Mouse (Mus musculus) lung, postnatal 0 days (tissue): ENCODE measurements around the gene 4930544D05Rik. TPM values are rescaled to one million over a fixed set of nuclear protein-coding genes. Genes with fewer than 3 reads are reported as not detected.

Experiments
- ATAC-seq: fragments of 200-750 bp; cut with Nextera tagmentation; 2 replicates; pipeline ENCODE4 v1.8.0; 2017; ENCODE audit warnings: moderate library complexity
- DNase-seq: peaks from one replicate; pipeline ENCODE4 v3.0.0-alpha.2; 2016; ENCODE audit warnings: low spot score
- H3K27ac ChIP-seq: fragments of 300-500 bp; sonication (generic); 2 replicates; pipeline ENCODE4 v1.5.1; 2014; ENCODE audit warnings: antibody characterized with exemption, mild to moderate bottlenecking, low read length, mixed read lengths
- H3K27me3 ChIP-seq: fragments of 300-500 bp; sonication (generic); replicated peaks from 2 replicates; pipeline ENCODE4 v1.6.1; 2014; ENCODE audit warnings: low read length, mixed read lengths; ENCODE audit not compliant: insufficient read depth
- H3K36me3 ChIP-seq: fragments of 300-500 bp; sonication (generic); 2 replicates; pipeline ENCODE4 v1.6.1; 2014; ENCODE audit warnings: low read length, mixed read lengths; ENCODE audit not compliant: insufficient read depth
- H3K4me1 ChIP-seq: fragments of 300-500 bp; sonication (generic); 2 replicates; pipeline ENCODE4 v1.6.1; 2014; ENCODE audit warnings: antibody characterized with exemption, low read depth, low read length, mixed read lengths; ENCODE audit not compliant: insufficient read depth
- H3K4me2 ChIP-seq: fragments of 300-500 bp; sonication (generic); replicated peaks from 2 replicates; pipeline ENCODE4 v1.6.1; 2014; ENCODE audit warnings: low read depth, mild to moderate bottlenecking, low read length, moderate library complexity, mixed read lengths
- H3K4me3 ChIP-seq: fragments of 300-500 bp; sonication (generic); 2 replicates; pipeline ENCODE4 v1.5.1; 2014; ENCODE audit warnings: low read depth, low read length
- H3K9ac ChIP-seq: fragments of 300-500 bp; sonication (generic); replicated peaks from 2 replicates; pipeline ENCODE4 v1.6.1; 2014; ENCODE audit warnings: low read depth, mild to moderate bottlenecking
- H3K9me3 ChIP-seq: fragments of 300-500 bp; sonication (generic); 2 replicates; pipeline ENCODE4 v1.6.1; 2016; ENCODE audit warnings: low read length, mixed read lengths
- CTCF ChIP-seq: IDR thresholded peaks from 2 replicates; pipeline ENCODE4 v1.5.1; 2016; ENCODE audit warnings: antibody characterized with exemption, mild to moderate bottlenecking
- EP300 ChIP-seq: IDR thresholded peaks from 2 replicates; pipeline ENCODE4 v1.6.1; 2016; ENCODE audit warnings: antibody characterized with exemption, mild to moderate bottlenecking, control low read depth
- whole genome bisulfite sequencing: fragments of 180-500 bp; shearing (Covaris S2); extraction: QIAGEN DNeasy Blood & Tissue Kit; methylation state at CpG from one replicate; pipeline ENCODE4 v1.1.7; 2014; 5-methylcytosine and 5-hydroxymethylcytosine counted together
- polyA plus RNA-seq: library from polyadenylated mRNA; unstranded; fragments of >200 nt; fragmentation: Nextera tagmentation; extraction: Ambion mirVana; gene quantifications from 2 replicates; pipeline ENCODE4 v1.2.1, GENCODE M21; 2015

The 4930544D05Rik gene
- polyA plus RNA-seq, 1 experiment from 2014 or later = not detected

- Histone ChIP-seq H3K4me1 (peaks cover 6% of the 10 kb centered on the region; the same call in 1 of the 2 replicates), H3K36me3 (peaks cover 16% of the 10 kb centered on the region; the same call in 1 of the 2 replicates), H3K4me2 (no peak overlapping the region), H3K4me3 (no peak overlapping the region), H3K9me3 (no peaks in the 10 kb centered on the region), H3K9ac (no peak overlapping the region), H3K27me3 (no peaks in the 10 kb centered on the region), H3K27ac (no peak overlapping the region)
- peak; percentile 65 for ATAC-seq
- TF ChIP-seq CTCF (no peak), EP300 (no peak)
- WGBS = 53% methylated on average over 15 of the region's 15 CpGs
- DNase-seq = peak; percentile 40
These were observed 21.2 kb upstream of the 4930544D05Rik start for GRCm38 (mm10) chr11:70594253-70594989.

- 39% methylated on average over 2 of the region's 2 CpGs for WGBS
- Histone ChIP-seq H3K27me3 (no peaks in the 10 kb centered on the region), H3K4me2 (no peak overlapping the region), H3K27ac (peak overlapping the region; percentile 43; the same call in 1 of the 2 replicates), H3K9ac (no peak overlapping the region), H3K36me3 (peaks cover 18% of the 10 kb centered on the region; the same call in 1 of the 2 replicates), H3K4me3 (no peak overlapping the region), H3K4me1 (peaks cover 6% of the 10 kb centered on the region; the same call in 1 of the 2 replicates), H3K9me3 (no peaks in the 10 kb centered on the region)
- TF ChIP-seq CTCF (no peak), EP300 (0 out of 2 replicates have a peak, but pooled peaks have one; percentile 27)
- peak; percentile 53; the same call in 1 of the 2 replicates for ATAC-seq
- peak; percentile 55 for DNase-seq
These were observed 20.0 kb upstream of the 4930544D05Rik start for GRCm38 (mm10) chr11:70595638-70596037.

- no peak overlapping the region for H3K4me2 ChIP-seq
- WGBS = 60% methylated on average over 4 of the region's 4 CpGs
- no peak overlapping the region for H3K9ac ChIP-seq
- H3K36me3 ChIP-seq = peaks cover 18% of the 10 kb centered on the region; the same call in 1 of the 2 replicates
- peak overlapping the region; percentile 43; the same call in 1 of the 2 replicates for H3K27ac ChIP-seq
- H3K4me1 ChIP-seq = peaks cover 6% of the 10 kb centered on the region; the same call in 1 of the 2 replicates
- no peak overlapping the region for H3K4me3 ChIP-seq
- DNase-seq (no peak), ATAC-seq (no peak)
- no peaks in the 10 kb centered on the region for H3K27me3 ChIP-seq
- no peaks in the 10 kb centered on the region for H3K9me3 ChIP-seq
- TF ChIP-seq EP300 (no peak), CTCF (no peak)
These were observed 19.6 kb upstream of the 4930544D05Rik start for GRCm38 (mm10) chr11:70596094-70596493.

GRCm38 (mm10) chr11:70597301-70597700 lies 18.3 kb upstream of the 4930544D05Rik start:
- DNase-seq = no peak
- Histone ChIP-seq H3K4me2 (no peak overlapping the region), H3K27me3 (no peaks in the 10 kb centered on the region), H3K27ac (no peak overlapping the region), H3K9me3 (no peaks in the 10 kb centered on the region), H3K9ac (no peak overlapping the region), H3K4me1 (peaks cover 6% of the 10 kb centered on the region; the same call in 1 of the 2 replicates), H3K36me3 (peaks cover 26% of the 10 kb centered on the region; the same call in 1 of the 2 replicates), H3K4me3 (no peak overlapping the region)
- ATAC-seq = no peak
- no peak for TF ChIP-seq CTCF
- no peak for TF ChIP-seq EP300
- 66% methylated on average over 6 of the region's 6 CpGs for WGBS

- DNase-seq = no peak
- H3K9ac ChIP-seq = no peak overlapping the region
- no peak overlapping the region for H3K4me3 ChIP-seq
- no peaks in the 10 kb centered on the region for H3K9me3 ChIP-seq
- no peak overlapping the region for H3K4me2 ChIP-seq
- WGBS = 88% methylated on average over 9 of the region's 9 CpGs
- H3K27me3 ChIP-seq = no peaks in the 10 kb centered on the region
- H3K27ac ChIP-seq = no peak overlapping the region
- H3K36me3 ChIP-seq = peaks cover 26% of the 10 kb centered on the region; the same call in 1 of the 2 replicates
- TF ChIP-seq EP300 = no peak
- no peak for TF ChIP-seq CTCF
- ATAC-seq = no peak
- H3K4me1 ChIP-seq = peaks cover 6% of the 10 kb centered on the region; the same call in 1 of the 2 replicates
These were observed 17.1 kb upstream of the 4930544D05Rik start for GRCm38 (mm10) chr11:70598451-70598953.

- ATAC-seq = peak; percentile 56
- 50% methylated on average over 14 of the region's 14 CpGs for WGBS
- Histone ChIP-seq H3K4me1 (no peaks in the 10 kb centered on the region), H3K4me3 (no peak overlapping the region), H3K27ac (no peak overlapping the region), H3K9me3 (no peaks in the 10 kb centered on the region), H3K4me2 (no peak overlapping the region), H3K9ac (no peak overlapping the region), H3K27me3 (no peaks in the 10 kb centered on the region), H3K36me3 (peaks cover 42% of the 10 kb centered on the region; the same call in 1 of the 2 replicates)
- TF ChIP-seq CTCF (peak; percentile 99), EP300 (no peak)
- DNase-seq = peak; percentile 79
These were observed 10.6 kb upstream of the 4930544D05Rik start for GRCm38 (mm10) chr11:70605024-70605566.
